Mouse (Mus musculus) heart, postnatal 0 days (tissue): ENCODE measurements around the gene Dhx30.

Experiments
- CTCF ChIP-seq: IDR thresholded peaks from 2 replicates; pipeline ENCODE4 v1.5.1; 2016; ENCODE audit warnings: antibody characterized with exemption, control low read depth, low read depth
- EP300 ChIP-seq: IDR thresholded peaks from 2 replicates; pipeline ENCODE4 v1.6.1; 2016; ENCODE audit warnings: antibody characterized with exemption, low read depth

DNA sequence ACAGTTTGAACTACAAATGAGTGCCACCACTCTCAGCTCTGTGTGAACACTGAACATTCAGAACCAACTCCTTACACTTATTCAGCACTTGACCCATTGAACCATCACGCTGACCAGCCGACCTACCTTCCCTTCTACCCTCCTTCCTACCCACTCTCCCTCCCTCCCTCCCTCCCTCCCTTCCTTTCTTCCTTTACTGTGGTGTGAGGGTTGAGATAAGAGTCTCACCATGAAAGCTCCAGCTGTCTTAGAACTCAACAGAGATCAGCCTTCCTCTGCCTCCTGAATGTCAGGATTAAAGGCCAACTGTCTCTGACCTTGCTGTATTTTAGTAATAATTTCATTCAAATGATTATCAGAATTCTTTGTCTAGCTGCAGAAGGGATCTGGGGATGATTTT is 31.0 kb upstream of the Dhx30 start:
- no peak for TF ChIP-seq CTCF
- TF ChIP-seq EP300: no peak
